Mouse (Mus musculus): ENCODE data around the gene Klk12. TPM values are rescaled to one million over a fixed set of nuclear protein-coding genes. Genes with fewer than 3 reads are reported as not detected.

The Klk12 gene
- polyA plus RNA-seq, 1 experiment from 2014 or later, result not detected

GRCm38 (mm10) chr7:43797333-43797769 lies 28.7 kb downstream of the Klk12 start, which contains the start of gene Klk8:
Klk8 (plus strand) TSS chr7:43797577.
- Histone ChIP-seq H3K27me3 (peaks cover 45% of the 10 kb centered on the region), H3K4me2 (replicated peaks) (peak within 1 kb of the TSS; percentile 76)
- WGBS, result under 1% methylated on average over 28 of the region's 28 CpGs

GRCm38 (mm10) chr7:43797844-43798462 lies 29.3 kb downstream of the Klk12 start:
- Histone ChIP-seq H3K4me1 (peaks cover 12% of the 10 kb centered on the region), H3K4me2 (replicated peaks) (peak overlapping the region; percentile 76), H3K4me3 (peak overlapping the region; percentile 48), H3K9me3 (no peaks in the 10 kb centered on the region), H3K27ac (replicated peaks) (no peak overlapping the region), H3K9ac (replicated peaks) (no peak overlapping the region), H3K36me3 (no peaks in the 10 kb centered on the region), H3K27me3 (peaks cover 45% of the 10 kb centered on the region)
- WGBS, result 36% methylated on average over 13 of the region's 13 CpGs
- ATAC-seq (ENCODE audit: low FRiP score, low read depth), result peak; percentile 34; the same call in 1 of the 2 replicates

More at GRCm38 (mm10) chr7:43797333-43797769, 28.7 kb downstream of the Klk12 start, which contains the start of gene Klk8:
- ATAC-seq (ENCODE audit: low FRiP score, low read depth), result no peak
- Histone ChIP-seq H3K4me1 (peaks cover 12% of the 10 kb centered on the region), H3K27ac (replicated peaks) (no peak within 1 kb of the TSS), H3K9ac (replicated peaks) (peak within 1 kb of the TSS; percentile 43), H3K9me3 (no peaks in the 10 kb centered on the region), H3K36me3 (no peaks in the 10 kb centered on the region), H3K4me3 (peak within 1 kb of the TSS; percentile 48)

- 74% methylated on average over 7 of the region's 7 CpGs for WGBS
- peaks cover 41% of the 10 kb centered on the region for H3K27me3 ChIP-seq
- peaks cover 12% of the 10 kb centered on the region for H3K4me1 ChIP-seq
- H3K27ac ChIP-seq (replicated peaks), result no peak overlapping the region
- H3K9ac ChIP-seq (replicated peaks), result no peak overlapping the region
- H3K4me3 ChIP-seq, result no peak overlapping the region
- no peak for ATAC-seq (ENCODE audit: low FRiP score, low read depth)
- no peaks in the 10 kb centered on the region for H3K36me3 ChIP-seq
- no peaks in the 10 kb centered on the region for H3K9me3 ChIP-seq
- no peak overlapping the region for H3K4me2 ChIP-seq (replicated peaks)
These were observed 31.2 kb downstream of the Klk12 start for GRCm38 (mm10) chr7:43799876-43800275.

- no peaks in the 10 kb centered on the region for H3K27me3 ChIP-seq
- WGBS, result 52% methylated on average over 5 of the region's 5 CpGs
- H3K27ac ChIP-seq (replicated peaks), result no peak within 1 kb of the TSS
- no peak within 1 kb of the TSS for H3K9ac ChIP-seq (replicated peaks)
- H3K36me3 ChIP-seq, result no peaks in the 10 kb centered on the region
- H3K9me3 ChIP-seq, result no peaks in the 10 kb centered on the region
- ATAC-seq (ENCODE audit: low FRiP score, low read depth), result no peak
- no peaks in the 10 kb centered on the region for H3K4me1 ChIP-seq
- no peak within 1 kb of the TSS for H3K4me3 ChIP-seq
- no peak within 1 kb of the TSS for H3K4me2 ChIP-seq (replicated peaks)
These were observed 42.3 kb downstream of the Klk12 start, which contains the start of gene Klk7 for GRCm38 (mm10) chr7:43810994-43811393. Klk7 (plus strand) TSS chr7:43811294.

GRCm38 (mm10) chr7:43815211-43815610 lies 46.5 kb downstream of the Klk12 start:
- no peaks in the 10 kb centered on the region for H3K9me3 ChIP-seq
- ATAC-seq (ENCODE audit: low FRiP score, low read depth), result no peak

GRCm38 (mm10) chr7:43816746-43817145 lies 48.0 kb downstream of the Klk12 start:
- Histone ChIP-seq H3K27me3 (no peaks in the 10 kb centered on the region), H3K36me3 (no peaks in the 10 kb centered on the region), H3K9me3 (no peaks in the 10 kb centered on the region), H3K9ac (replicated peaks) (no peak overlapping the region), H3K4me1 (no peaks in the 10 kb centered on the region), H3K4me2 (replicated peaks) (no peak overlapping the region), H3K27ac (replicated peaks) (no peak overlapping the region), H3K4me3 (no peak overlapping the region)
- no peak for ATAC-seq (ENCODE audit: low FRiP score, low read depth)

More at GRCm38 (mm10) chr7:43815211-43815610, 46.5 kb downstream of the Klk12 start:
- Histone ChIP-seq H3K9ac (replicated peaks) (no peak overlapping the region), H3K27me3 (no peaks in the 10 kb centered on the region), H3K4me2 (replicated peaks) (no peak overlapping the region), H3K4me1 (no peaks in the 10 kb centered on the region), H3K36me3 (no peaks in the 10 kb centered on the region), H3K4me3 (no peak overlapping the region), H3K27ac (replicated peaks) (no peak overlapping the region)
- 88% methylated on average over 7 of the region's 7 CpGs for WGBS

GRCm38 (mm10) chr7:43821581-43821980 lies 52.9 kb downstream of the Klk12 start:
- Histone ChIP-seq H3K4me3 (no peak overlapping the region), H3K27ac (replicated peaks) (no peak overlapping the region), H3K9me3 (no peaks in the 10 kb centered on the region), H3K4me2 (replicated peaks) (no peak overlapping the region), H3K27me3 (no peaks in the 10 kb centered on the region), H3K36me3 (no peaks in the 10 kb centered on the region), H3K9ac (replicated peaks) (no peak overlapping the region), H3K4me1 (no peaks in the 10 kb centered on the region)
- 90% methylated on average over 7 of the region's 7 CpGs for WGBS
- no peak for ATAC-seq (ENCODE audit: low FRiP score, low read depth)

Other genes with a start within 250 kb of the Klk12 start
- 1.1 and 1.4 TPM in 2 replicates for gene Cd33, start 224.5 kb upstream of the Klk12 start, polyA plus RNA-seq (2016; fragmentation: Nextera tagmentation; extraction: Ambion mirVana)
- gene Zfp658, start 206.6 kb upstream of the Klk12 start, polyA plus RNA-seq (2016; fragmentation: Nextera tagmentation; extraction: Ambion mirVana), result 9.3 and 10.1 TPM in 2 replicates
- 17.8 and 17.9 TPM in 2 replicates for gene Zfp719, start 189.3 kb upstream of the Klk12 start, polyA plus RNA-seq (2016; fragmentation: Nextera tagmentation; extraction: Ambion mirVana)
- 0.24 and 0.58 TPM in 2 replicates for gene Zfp819, start 161.7 kb upstream of the Klk12 start, polyA plus RNA-seq (2016; fragmentation: Nextera tagmentation; extraction: Ambion mirVana)
- not detected in 2 replicates for gene Ceacam18, start 134.2 kb upstream of the Klk12 start, polyA plus RNA-seq (2016; fragmentation: Nextera tagmentation; extraction: Ambion mirVana)
- gene Siglece, start 108.7 kb upstream of the Klk12 start, polyA plus RNA-seq (2016; fragmentation: Nextera tagmentation; extraction: Ambion mirVana), result 0.24 TPM in 2 replicates
- 17.6 and 17.9 TPM in 2 replicates for gene Ctu1, start 96.9 kb upstream of the Klk12 start, polyA plus RNA-seq (2016; fragmentation: Nextera tagmentation; extraction: Ambion mirVana)
- not detected in 2 replicates for gene Klk14, start 78.5 kb upstream of the Klk12 start, polyA plus RNA-seq (2016; fragmentation: Nextera tagmentation; extraction: Ambion mirVana)
- gene Klk13, start 56.3 kb upstream of the Klk12 start, polyA plus RNA-seq (2016; fragmentation: Nextera tagmentation; extraction: Ambion mirVana), result not detected in 2 replicates
- gene Klk11, start 5.7 kb downstream of the Klk12 start, polyA plus RNA-seq (2016; fragmentation: Nextera tagmentation; extraction: Ambion mirVana), result not detected in 2 replicates
- 0.13 TPM in 1 of 2 replicates, not detected in the other for gene Klk10, start 12.1 kb downstream of the Klk12 start, polyA plus RNA-seq (2016; fragmentation: Nextera tagmentation; extraction: Ambion mirVana)
- gene Klk9, start 23.0 kb downstream of the Klk12 start, polyA plus RNA-seq (2016; fragmentation: Nextera tagmentation; extraction: Ambion mirVana), result not detected in 2 replicates
- gene Klk8, start 28.7 kb downstream of the Klk12 start, polyA plus RNA-seq (2016; fragmentation: Nextera tagmentation; extraction: Ambion mirVana), result 6.1 and 6.3 TPM in 2 replicates
- gene Klk7, start 42.4 kb downstream of the Klk12 start, polyA plus RNA-seq (2016; fragmentation: Nextera tagmentation; extraction: Ambion mirVana), result not detected in 2 replicates
- not detected in 2 replicates for gene Klk6, start 55.6 kb downstream of the Klk12 start, polyA plus RNA-seq (2016; fragmentation: Nextera tagmentation; extraction: Ambion mirVana)
- gene Klk5, start 73.1 kb downstream of the Klk12 start, polyA plus RNA-seq (2016; fragmentation: Nextera tagmentation; extraction: Ambion mirVana), result 0.18 and 0.33 TPM in 2 replicates
- gene Klk4, start 112.3 kb downstream of the Klk12 start, polyA plus RNA-seq (2016; fragmentation: Nextera tagmentation; extraction: Ambion mirVana), result not detected in 2 replicates
- gene Klk15, start 164.8 kb downstream of the Klk12 start, polyA plus RNA-seq (2016; fragmentation: Nextera tagmentation; extraction: Ambion mirVana), result not detected in 2 replicates
- gene Klk1b8, start 181.8 kb downstream of the Klk12 start, polyA plus RNA-seq (2016; fragmentation: Nextera tagmentation; extraction: Ambion mirVana), result not detected in 2 replicates
- not detected in 2 replicates for gene Klk1b1, start 197.9 kb downstream of the Klk12 start, polyA plus RNA-seq (2016; fragmentation: Nextera tagmentation; extraction: Ambion mirVana)
- not detected in 2 replicates for gene Klk1b9, start 207.2 kb downstream of the Klk12 start, polyA plus RNA-seq (2016; fragmentation: Nextera tagmentation; extraction: Ambion mirVana)
- not detected in 2 replicates for gene Klk1b11, start 227.0 kb downstream of the Klk12 start, polyA plus RNA-seq (2016; fragmentation: Nextera tagmentation; extraction: Ambion mirVana)
- not detected in 2 replicates for gene Klk1b26, start 243.3 kb downstream of the Klk12 start, polyA plus RNA-seq (2016; fragmentation: Nextera tagmentation; extraction: Ambion mirVana)